ENCODE assay signal across 10 mouse cellular contexts in genomic region chr11:74584946-74585723, GRCm38 (mm10). TPM values are rescaled to one million over a fixed set of nuclear protein-coding genes. Genes with fewer than 3 reads are reported as not detected.
DNase-seq lines count a peak whose midpoint lies in the region; ATAC-seq lines count a peak whose summit lies in the region.
"Had no signal": no experiment of that assay in that cellular context is flagged by ENCODE, and none has a peak within 500 bp of the region (broad histone marks: within the 10 kb centered on the region; RNA-seq: fewer than 3 reads in every experiment).

No protein-coding gene starts in this region.

- no peak overlapping the region for H3K27ac ChIP-seq in heart, embryonic 12.5 days (ENCODE audit: poor library complexity, severe bottlenecking)
- H3K27ac ChIP-seq in forebrain, embryonic 15.5 days (replicated peaks), result no peak overlapping the region
- H3K27ac ChIP-seq: forebrain, embryonic 12.5 days; midbrain, embryonic 12.5 days had no signal

- H3K4me1 ChIP-seq in heart, embryonic 12.5 days (replicated peaks), result peaks cover 8% of the 10 kb centered on the region
- H3K4me1 ChIP-seq in forebrain, embryonic 15.5 days, result no peaks in the 10 kb centered on the region

- DNase-seq in heart, postnatal 10 days, result peak; percentile 9 to 30
- peak; percentile 29 for DNase-seq in urinary bladder, postnatal 25 days (ENCODE audit: low spot score)
- DNase-seq in urinary bladder, postnatal 4 days (ENCODE audit: low spot score in 2 of 2), result no peak
- DNase-seq in kidney, postnatal 14 days, result peak; percentile 44
- no peak for DNase-seq in gastrocnemius, postnatal 36 days

- H3K9me3 ChIP-seq in heart, embryonic 12.5 days (replicated peaks), result no peaks in the 10 kb centered on the region
- H3K9me3 ChIP-seq in forebrain, embryonic 15.5 days, result no peaks in the 10 kb centered on the region
- H3K9me3 ChIP-seq: forebrain, embryonic 12.5 days; midbrain, embryonic 12.5 days had no signal

- WGBS in heart, embryonic 12.5 days, result 59% methylated on average over 10 of the region's 10 CpGs
- 72% methylated on average over 10 of the region's 10 CpGs for WGBS in forebrain, embryonic 15.5 days

- H3K27me3 ChIP-seq in heart, embryonic 12.5 days (replicated peaks), result peaks cover 63% of the 10 kb centered on the region
- H3K27me3 ChIP-seq in forebrain, embryonic 15.5 days, result peaks cover 26% of the 10 kb centered on the region

- H3K9ac ChIP-seq in heart, embryonic 12.5 days, result no peak overlapping the region
- H3K9ac ChIP-seq in forebrain, embryonic 15.5 days (replicated peaks), result no peak overlapping the region
- H3K9ac ChIP-seq: forebrain, embryonic 12.5 days; midbrain, embryonic 12.5 days had no signal

- H3K4me3 ChIP-seq in heart, embryonic 12.5 days, result no peak overlapping the region
- H3K4me3 ChIP-seq in forebrain, embryonic 15.5 days, result no peak overlapping the region
- H3K4me3 ChIP-seq: forebrain, embryonic 12.5 days; midbrain, embryonic 12.5 days had no signal

- intact Hi-C loops in heart, postnatal 10 days (cut with DNase I), result no loop called here
- intact Hi-C loops in gastrocnemius, postnatal 36 days (cut with DNase I), result no loop called here

- no peak for ATAC-seq in heart, embryonic 12.5 days (ENCODE audit: insufficient number of reproducible peaks, low FRiP score)
- no peak for ATAC-seq in inflammation-experienced regulatory T-cells, adult 6 months
- ATAC-seq in forebrain, embryonic 15.5 days (replicated peaks), result no peak

- no peak overlapping the region for H3K4me2 ChIP-seq in heart, embryonic 12.5 days
- no peak overlapping the region for H3K4me2 ChIP-seq in forebrain, embryonic 15.5 days (replicated peaks)
- H3K4me2 ChIP-seq: forebrain, embryonic 12.5 days; midbrain, embryonic 12.5 days had no signal

- no peaks in the 10 kb centered on the region for H3K36me3 ChIP-seq in heart, embryonic 12.5 days
- H3K36me3 ChIP-seq in forebrain, embryonic 15.5 days, result no peaks in the 10 kb centered on the region
- H3K36me3 ChIP-seq: forebrain, embryonic 12.5 days; midbrain, embryonic 12.5 days had no signal

RNA-seq across cellular contexts. Expression of gene Rap1gap2, which starts 25.6 kb away (rescaled TPM):
- 10 to 100 TPM; 62.1 to 64.6 TPM for total RNA-seq in heart, postnatal 10 days (2021)
- 9.1 and 9.3 TPM in 2 replicates for polyA plus RNA-seq in heart, embryonic 12.5 days (2016; fragmentation: Nextera tagmentation; extraction: Ambion mirVana)
- 10 to 100 TPM in 1 of 3 experiments, 1 to 10 TPM in 1, under 1 TPM in 1; 0.63 to 11.9 (median 1.6) TPM for polyA plus RNA-seq in inflammation-experienced regulatory T-cells, adult 6 months (2017; shearing (Covaris generic))
- polyA plus RNA-seq in forebrain, embryonic 15.5 days (2015; fragmentation: Nextera tagmentation; extraction: Ambion mirVana), result 8.9 and 10.1 TPM in 2 replicates
- 10 to 100 TPM in 1 of 2 experiments, 1 to 10 TPM in 1; 9.7 to 12.4 TPM for total RNA-seq in gastrocnemius, postnatal 36 days (2021)

RNA-seq across cellular contexts. Expression of gene Ccdc92b, which starts 34.3 kb away (rescaled TPM):
- under 1 TPM; 0.45 to 0.52 TPM for total RNA-seq in heart, postnatal 10 days (2021)
- 3.5 and 4.0 TPM in 2 replicates for polyA plus RNA-seq in heart, embryonic 12.5 days (2016; fragmentation: Nextera tagmentation; extraction: Ambion mirVana)
- not detected for polyA plus RNA-seq in inflammation-experienced regulatory T-cells, adult 6 months (2017; shearing (Covaris generic))
- polyA plus RNA-seq in forebrain, embryonic 15.5 days (2015; fragmentation: Nextera tagmentation; extraction: Ambion mirVana), result 3.1 and 3.7 TPM in 2 replicates
- under 1 TPM; 0.05 to 0.10 TPM for total RNA-seq in gastrocnemius, postnatal 36 days (2021)

Comparison
In these comparisons a context has a peak if more than half of its experiments do, and no peak if none do; other contexts are left out.
1. DNase-seq: peak in heart, postnatal 10 days (2 of 2), urinary bladder, postnatal 25 days (single experiment) and kidney, postnatal 14 days (single experiment); none in urinary bladder, postnatal 4 days (0 of 2) and gastrocnemius, postnatal 36 days (0 of 2).